Mouse (Mus musculus) forebrain, postnatal 0 days (tissue): ENCODE data around the gene Lrrtm3. TPM values are rescaled to one million over a fixed set of nuclear protein-coding genes. Genes with fewer than 3 reads are reported as not detected.

Source experiments
- ATAC-seq: fragments of 200-750 bp; cut with Nextera tagmentation; 2 replicates; pipeline ENCODE4 v1.8.0; 2017; ENCODE audit warnings: mild to moderate bottlenecking, moderate library complexity
- DNase-seq: peaks from one replicate; pipeline ENCODE4 v3.0.0-alpha.2; 2015
- H3K27ac ChIP-seq: fragments of 300-500 bp; sonication (generic); 2 replicates; pipeline ENCODE4 v1.5.1; 2014; ENCODE audit warnings: low read depth, mild to moderate bottlenecking, antibody characterized with exemption, low read length, moderate library complexity, mixed read lengths
- H3K27me3 ChIP-seq: fragments of 300-500 bp; sonication (generic); 2 replicates; pipeline ENCODE4 v1.6.1; 2014; ENCODE audit warnings: mild to moderate bottlenecking, low read length, mixed read lengths; ENCODE audit not compliant: insufficient read depth
- H3K36me3 ChIP-seq: fragments of 300-500 bp; sonication (generic); 2 replicates; pipeline ENCODE4 v1.6.1; 2014; ENCODE audit warnings: mild to moderate bottlenecking, moderate library complexity; ENCODE audit not compliant: insufficient read depth
- H3K4me1 ChIP-seq: fragments of 300-500 bp; sonication (generic); 2 replicates; pipeline ENCODE4 v1.6.1; 2014; ENCODE audit warnings: antibody characterized with exemption; ENCODE audit not compliant: insufficient read depth
- H3K4me2 ChIP-seq: fragments of 300-500 bp; sonication (generic); 2 replicates; pipeline ENCODE4 v1.6.1; 2014; ENCODE audit warnings: low read depth, mild to moderate bottlenecking, moderate library complexity
- H3K4me3 ChIP-seq: fragments of 300-500 bp; sonication (generic); 2 replicates; pipeline ENCODE4 v1.5.1; 2014; ENCODE audit warnings: low read depth, low read length, mixed read lengths
- H3K9ac ChIP-seq: fragments of 300-500 bp; sonication (generic); 2 replicates; pipeline ENCODE4 v1.6.1; 2014; ENCODE audit warnings: mild to moderate bottlenecking
- H3K9me3 ChIP-seq: fragments of 300-500 bp; sonication (generic); 2 replicates; pipeline ENCODE4 v1.6.1; 2016; ENCODE audit warnings: low read length
- CTCF ChIP-seq: sonication (generic); IDR thresholded peaks from 2 replicates; pipeline ENCODE4 v1.5.1; 2016; ENCODE audit warnings: antibody characterized with exemption, control low read depth, low read depth
- WGBS: fragments of 180-500 bp; shearing (Covaris S2); extraction: QIAGEN DNeasy Blood & Tissue Kit; methylation state at CpG from one replicate; pipeline ENCODE4 v1.1.7; 2014; 5-methylcytosine and 5-hydroxymethylcytosine counted together
- polyA plus RNA-seq: library from polyadenylated mRNA; unstranded; fragments of >200 nt; fragmentation: Nextera tagmentation; extraction: Ambion mirVana; gene quantifications from 2 replicates; pipeline ENCODE4 v1.2.1, GENCODE M21; 2015
- total RNA-seq: library from RNA; depleted of rRNA; stranded (reverse); fragments of >200 nt; gene quantifications from 2 replicates; pipeline ENCODE4 v1.2.3, GENCODE M21; 2014; rRNA removed

Lrrtm3 gene
- total RNA-seq (26.0 and 29.9 TPM in 2 replicates), polyA plus RNA-seq (12.2 and 25.8 TPM in 2 replicates)

DNA sequence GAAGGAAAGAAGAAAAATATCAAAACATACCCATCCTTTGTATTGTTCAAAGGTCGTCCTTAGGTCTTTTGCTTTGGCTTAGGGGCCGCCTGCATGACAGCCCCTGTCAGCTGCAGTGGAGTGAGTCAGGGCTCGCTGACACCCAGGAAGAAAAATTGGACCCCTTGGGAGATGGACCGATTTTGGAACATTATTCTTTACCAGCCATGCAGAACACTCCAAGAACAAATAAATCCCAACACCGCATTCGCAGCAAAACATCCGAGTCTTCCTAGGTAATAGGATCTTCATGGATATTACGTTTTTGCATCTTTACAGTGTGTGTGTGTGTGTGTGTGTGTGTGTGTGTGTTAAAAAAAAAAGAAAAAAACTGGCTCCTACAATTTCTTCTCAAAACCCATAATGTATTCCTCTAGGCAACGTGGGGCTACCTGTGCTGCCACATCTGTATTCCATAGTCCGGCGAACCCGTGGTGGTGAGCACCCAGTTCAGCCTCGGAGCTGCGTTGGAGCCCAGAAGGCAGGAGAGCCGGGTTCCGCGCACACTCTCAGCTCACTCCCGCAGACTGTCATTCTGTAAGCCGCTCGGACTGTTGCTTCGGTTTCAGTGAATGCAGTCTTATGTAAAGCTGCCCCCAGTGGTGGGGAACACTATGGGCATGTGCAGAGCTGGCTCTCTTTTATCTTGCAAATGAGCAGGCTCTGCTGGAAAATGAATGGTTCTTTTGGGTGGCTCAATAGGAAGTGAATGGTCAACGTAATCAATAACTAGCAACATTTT, at the start of gene Lrrtm3:
Gene Lrrtm3 (minus strand): TSS at position 598 of the 781 bp plus-strand sequence.
- no peaks in the 10 kb centered on the region for H3K27me3 ChIP-seq
- 3% methylated on average over 22 of the region's 22 CpGs for WGBS
- 0 out of 2 replicates have a peak within 1 kb of the TSS, but pooled peaks have one; percentile 2 for H3K27ac ChIP-seq
- H3K4me1 ChIP-seq: no peaks in the 10 kb centered on the region
- H3K4me3 ChIP-seq: peak within 1 kb of the TSS; percentile 57
- peak within 1 kb of the TSS; percentile 71 for H3K9ac ChIP-seq
- peak; percentile 85 for TF ChIP-seq CTCF
- H3K4me2 ChIP-seq: peak within 1 kb of the TSS; percentile 81
- ATAC-seq (peak; percentile 94), DNase-seq (peak; percentile 87)
- no peaks in the 10 kb centered on the region for H3K36me3 ChIP-seq
- H3K9me3 ChIP-seq: no peaks in the 10 kb centered on the region

DNA sequence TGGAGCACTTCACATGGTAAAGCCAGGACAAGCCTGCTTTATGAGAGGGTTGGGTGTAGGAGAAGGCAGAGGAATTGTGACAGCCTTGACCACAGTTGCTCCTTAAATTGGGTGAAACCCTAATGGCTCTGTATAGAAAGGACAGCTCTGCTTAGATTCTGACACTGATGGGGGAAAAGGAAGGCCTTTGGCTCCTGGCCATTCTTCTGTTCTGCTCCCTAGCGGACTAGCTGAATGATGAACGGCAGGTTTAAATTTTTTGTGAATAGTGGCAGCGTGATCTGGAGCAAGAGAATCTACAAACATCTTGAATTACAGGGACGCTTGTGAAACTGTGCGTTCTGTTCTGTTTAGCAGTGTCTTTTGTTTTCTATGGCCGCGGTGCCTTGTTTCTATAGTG, 45.4 kb upstream of the Lrrtm3 start:
- DNase-seq (no peak), ATAC-seq (no peak)
- Histone ChIP-seq H3K4me2 (no peak overlapping the region), H3K4me1 (no peaks in the 10 kb centered on the region), H3K9ac (no peak overlapping the region), H3K9me3 (no peaks in the 10 kb centered on the region), H3K27ac (no peak overlapping the region), H3K27me3 (no peaks in the 10 kb centered on the region), H3K4me3 (no peak overlapping the region), H3K36me3 (no peaks in the 10 kb centered on the region)
- no peak for TF ChIP-seq CTCF
- WGBS: 14% methylated on average over 7 of the region's 7 CpGs

GRCm38 (mm10) chr10:64133461-64133860, 43.4 kb upstream of the Lrrtm3 start:
- ATAC-seq: no peak
- no peak for TF ChIP-seq CTCF
- Histone ChIP-seq H3K27ac (no peak overlapping the region), H3K9me3 (no peaks in the 10 kb centered on the region), H3K4me1 (no peaks in the 10 kb centered on the region), H3K4me2 (no peak overlapping the region), H3K4me3 (no peak overlapping the region), H3K36me3 (no peaks in the 10 kb centered on the region), H3K9ac (no peak overlapping the region), H3K27me3 (no peaks in the 10 kb centered on the region)
- DNase-seq: no peak
- WGBS: 78% methylated on average over 3 of the region's 3 CpGs

DNA sequence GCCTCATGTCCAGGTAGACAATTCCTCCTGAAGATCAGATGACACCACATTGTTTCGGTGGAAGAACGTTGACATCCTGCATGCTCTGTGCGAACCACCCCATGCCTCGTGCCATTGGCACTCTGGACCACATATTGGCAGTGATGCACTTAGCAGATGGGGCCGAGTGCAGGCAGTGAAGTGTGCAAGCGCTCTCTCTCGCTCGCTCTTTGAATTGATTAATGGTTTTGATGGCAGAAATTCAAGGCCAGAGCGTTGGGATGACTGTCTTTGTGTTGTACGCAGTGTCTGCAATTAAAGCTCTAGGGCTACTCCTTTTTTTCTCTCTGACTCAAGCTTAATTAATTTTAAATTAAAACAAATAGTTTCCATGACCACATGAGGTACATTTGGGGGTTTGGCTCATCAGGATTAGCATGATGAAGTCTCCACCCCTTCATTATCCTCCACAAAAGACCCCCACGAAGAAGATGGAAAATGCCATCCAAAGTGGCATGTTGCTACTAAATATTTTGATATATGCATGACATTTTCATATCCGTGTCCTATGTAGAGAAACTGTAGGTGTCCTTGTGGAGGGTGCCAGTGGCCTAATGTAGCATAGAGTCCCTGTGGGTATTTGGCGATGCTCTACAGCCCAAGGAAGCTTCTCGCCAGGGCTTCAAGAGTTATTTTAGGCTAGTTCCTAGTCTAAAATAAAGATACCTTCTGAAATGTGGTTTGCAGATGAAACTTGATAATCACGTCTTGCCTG, 40.5 kb upstream of the Lrrtm3 start:
- Histone ChIP-seq H3K9ac (no peak overlapping the region), H3K27ac (no peak overlapping the region), H3K27me3 (no peaks in the 10 kb centered on the region), H3K9me3 (no peaks in the 10 kb centered on the region), H3K4me2 (no peak overlapping the region), H3K4me3 (no peak overlapping the region), H3K4me1 (no peaks in the 10 kb centered on the region), H3K36me3 (no peaks in the 10 kb centered on the region)
- WGBS: 40% methylated on average over 15 of the region's 15 CpGs
- TF ChIP-seq CTCF: no peak
- DNase-seq: peak; percentile 39
- ATAC-seq: peak; percentile 79

DNA sequence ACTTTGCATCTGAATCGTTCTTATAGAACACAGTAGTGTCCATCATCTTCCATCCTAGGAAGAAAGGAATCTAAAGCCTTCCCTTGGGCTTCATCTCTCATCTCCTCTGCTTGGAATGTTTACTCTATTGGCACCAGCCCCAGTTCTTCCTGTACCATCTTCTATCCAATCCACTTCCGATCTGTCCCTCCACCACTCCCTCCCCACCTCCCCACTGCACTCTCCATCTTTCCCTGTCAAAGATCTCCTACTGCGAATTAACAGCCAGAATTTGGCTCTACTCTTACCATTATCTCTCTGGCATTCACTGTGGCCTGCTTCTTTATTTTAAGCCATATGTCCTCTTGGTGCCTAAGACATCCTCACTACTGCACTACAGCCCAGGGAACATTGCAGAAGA, 28.8 kb upstream of the Lrrtm3 start:
- no peaks in the 10 kb centered on the region for H3K9me3 ChIP-seq
- ATAC-seq (no peak), DNase-seq (no peak)
- no peaks in the 10 kb centered on the region for H3K4me1 ChIP-seq
- no peak overlapping the region for H3K4me3 ChIP-seq
- H3K27me3 ChIP-seq: no peaks in the 10 kb centered on the region
- H3K36me3 ChIP-seq: no peaks in the 10 kb centered on the region
- H3K27ac ChIP-seq: no peak overlapping the region
- 84% methylated on average over 3 of the region's 3 CpGs for WGBS
- no peak overlapping the region for H3K9ac ChIP-seq
- H3K4me2 ChIP-seq: no peak overlapping the region
- no peak for TF ChIP-seq CTCF

DNA sequence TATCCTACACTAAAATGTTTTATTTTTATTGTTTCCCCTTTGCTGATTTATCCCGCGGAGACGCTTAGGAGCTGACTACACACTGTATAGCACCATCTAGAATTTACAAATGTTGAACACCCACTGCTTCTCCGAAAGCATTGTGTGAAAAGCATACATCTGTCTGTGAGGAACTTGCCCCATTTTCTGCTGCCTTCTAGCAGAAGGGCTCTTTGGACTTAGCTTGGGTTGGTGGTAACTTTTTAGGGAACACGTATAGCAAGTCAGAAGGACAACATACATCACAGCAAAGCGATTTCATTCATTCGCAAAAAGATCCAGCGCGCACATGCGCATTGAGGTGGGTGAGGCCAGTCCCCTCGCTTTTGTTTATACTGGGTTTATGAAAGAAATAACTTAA, 25.2 kb upstream of the Lrrtm3 start:
- H3K9me3 ChIP-seq: no peaks in the 10 kb centered on the region
- H3K27ac ChIP-seq: no peak overlapping the region
- DNase-seq (no peak), ATAC-seq (no peak)
- no peaks in the 10 kb centered on the region for H3K4me1 ChIP-seq
- no peaks in the 10 kb centered on the region for H3K36me3 ChIP-seq
- 98% methylated on average over 11 of the region's 11 CpGs for WGBS
- no peak for TF ChIP-seq CTCF
- no peaks in the 10 kb centered on the region for H3K27me3 ChIP-seq
- H3K4me2 ChIP-seq: no peak overlapping the region
- no peak overlapping the region for H3K9ac ChIP-seq
- no peak overlapping the region for H3K4me3 ChIP-seq

GRCm38 (mm10) chr10:64096532-64096931, 6.5 kb upstream of the Lrrtm3 start:
- Histone ChIP-seq H3K4me3 (no peak overlapping the region), H3K9ac (no peak overlapping the region), H3K27me3 (no peaks in the 10 kb centered on the region), H3K27ac (no peak overlapping the region), H3K9me3 (no peaks in the 10 kb centered on the region), H3K4me1 (no peaks in the 10 kb centered on the region), H3K36me3 (no peaks in the 10 kb centered on the region), H3K4me2 (no peak overlapping the region)
- no peak for DNase-seq
- 96% methylated on average over 1 of the region's 1 CpGs for WGBS
- ATAC-seq: no peak
- peak; percentile 30 for TF ChIP-seq CTCF
